ENCODE assay signal across 16 mouse cellular contexts in genomic region chr2:139298541-139299152, GRCm38 (mm10).
DNase-seq lines count a peak whose midpoint lies in the region; ATAC-seq lines count a peak whose summit lies in the region.
"Had no signal": no experiment of that assay in that cellular context is flagged by ENCODE, and none has a peak within 500 bp of the region (broad histone marks: within the 10 kb centered on the region; RNA-seq: fewer than 3 reads in every experiment).

No protein-coding gene starts in this region.

- no peaks in the 10 kb centered on the region for H3K36me3 ChIP-seq in hindbrain, embryonic 10.5 days
- H3K36me3 ChIP-seq in hindbrain, embryonic 16.5 days (ENCODE audit: control insufficient read depth, insufficient read depth, low read length), result no peaks in the 10 kb centered on the region
- no peaks in the 10 kb centered on the region for H3K36me3 ChIP-seq in neural tube, embryonic 11.5 days (ENCODE audit: control insufficient read depth, insufficient read depth, low read length)
- H3K36me3 ChIP-seq in embryonic facial prominence, embryonic 10.5 days (replicated peaks), result no peaks in the 10 kb centered on the region
- H3K36me3 ChIP-seq: forebrain, embryonic 15.5 days; heart, embryonic 10.5 days; limb, embryonic 15.5 days; midbrain, embryonic 12.5 days had no signal

- H3K4me3 ChIP-seq in hindbrain, embryonic 10.5 days, result no peak overlapping the region
- no peak overlapping the region for H3K4me3 ChIP-seq in hindbrain, embryonic 16.5 days (ENCODE audit: low read length)
- no peak overlapping the region for H3K4me3 ChIP-seq in neural tube, embryonic 11.5 days (ENCODE audit: low read depth, low read length)
- no peak overlapping the region for H3K4me3 ChIP-seq in embryonic facial prominence, embryonic 10.5 days
- H3K4me3 ChIP-seq: forebrain, embryonic 15.5 days; heart, embryonic 10.5 days; limb, embryonic 15.5 days; midbrain, embryonic 12.5 days had no signal

- WGBS in hindbrain, embryonic 10.5 days, result 65% methylated on average over 6 of the region's 6 CpGs
- WGBS in hindbrain, embryonic 16.5 days, result 60% methylated on average over 6 of the region's 6 CpGs
- WGBS in neural tube, embryonic 11.5 days, result 66% methylated on average over 6 of the region's 6 CpGs
- 66% methylated on average over 6 of the region's 6 CpGs for WGBS in embryonic facial prominence, embryonic 10.5 days

- no peak overlapping the region for H3K4me2 ChIP-seq in hindbrain, embryonic 16.5 days (ENCODE audit: low read length)
- no peak overlapping the region for H3K4me2 ChIP-seq in neural tube, embryonic 11.5 days (ENCODE audit: low read depth)
- H3K4me2 ChIP-seq: forebrain, embryonic 15.5 days; limb, embryonic 15.5 days; midbrain, embryonic 12.5 days had no signal

- no peaks in the 10 kb centered on the region for H3K4me1 ChIP-seq in hindbrain, embryonic 10.5 days (replicated peaks)
- no peaks in the 10 kb centered on the region for H3K4me1 ChIP-seq in hindbrain, embryonic 16.5 days (ENCODE audit: control insufficient read depth, insufficient read depth, low read depth, low read length)
- no peaks in the 10 kb centered on the region for H3K4me1 ChIP-seq in neural tube, embryonic 11.5 days (ENCODE audit: control insufficient read depth, insufficient read depth, low read length)
- H3K4me1 ChIP-seq in embryonic facial prominence, embryonic 10.5 days, result no peaks in the 10 kb centered on the region
- H3K4me1 ChIP-seq: forebrain, embryonic 15.5 days; heart, embryonic 10.5 days; limb, embryonic 15.5 days; midbrain, embryonic 12.5 days had no signal

- H3K9ac ChIP-seq in hindbrain, embryonic 16.5 days (ENCODE audit: low read depth, low read length), result no peak overlapping the region
- H3K9ac ChIP-seq in neural tube, embryonic 11.5 days (ENCODE audit: low read length), result no peak overlapping the region
- H3K9ac ChIP-seq: forebrain, embryonic 15.5 days; limb, embryonic 15.5 days; midbrain, embryonic 12.5 days had no signal

- no peaks in the 10 kb centered on the region for H3K9me3 ChIP-seq in hindbrain, embryonic 10.5 days
- no peaks in the 10 kb centered on the region for H3K9me3 ChIP-seq in hindbrain, embryonic 16.5 days (ENCODE audit: control insufficient read depth, low read length)
- no peaks in the 10 kb centered on the region for H3K9me3 ChIP-seq in neural tube, embryonic 11.5 days (ENCODE audit: control insufficient read depth, low read length)
- no peaks in the 10 kb centered on the region for H3K9me3 ChIP-seq in embryonic facial prominence, embryonic 10.5 days
- H3K9me3 ChIP-seq: forebrain, embryonic 15.5 days; heart, embryonic 10.5 days; limb, embryonic 15.5 days; midbrain, embryonic 12.5 days had no signal

- ATAC-seq in hindbrain, embryonic 16.5 days, result no peak
- ATAC-seq in neural tube, embryonic 11.5 days (ENCODE audit: insufficient read depth, low FRiP score, low TSS enrichment), result no peak
- ATAC-seq: forebrain, embryonic 15.5 days had no signal

- peak; percentile 6 for DNase-seq in hindbrain, embryonic 10.5 days (ENCODE audit: low spot score)
- peak; percentile 18 for DNase-seq in neural tube, embryonic 11.5 days (ENCODE audit: low spot score)
- no peak for DNase-seq in neural tube, embryonic 10.5 days (ENCODE audit: extremely low spot score, low spot score)
- peak; percentile 54 for DNase-seq in embryonic facial prominence, embryonic 10.5 days (ENCODE audit: low spot score)
- DNase-seq in telencephalon, adult 2 months (ENCODE audit: low read depth, low spot score), result peak; percentile 35
- DNase-seq in right cerebral cortex, postnatal 25 days, result no peak
- no peak for DNase-seq in gastrocnemius, adult 8-10 months (ENCODE audit: low spot score in 2 of 2)
- DNase-seq: adrenal gland, adult 8-10 months; cerebellum, postnatal 25 days; thymus, adult 2 months had no signal

- H3K27ac ChIP-seq in hindbrain, embryonic 10.5 days, result no peak overlapping the region
- no peak overlapping the region for H3K27ac ChIP-seq in hindbrain, embryonic 16.5 days (ENCODE audit: low read depth, low read length)
- no peak overlapping the region for H3K27ac ChIP-seq in neural tube, embryonic 11.5 days (ENCODE audit: low read depth, low read length)
- no peak overlapping the region for H3K27ac ChIP-seq in embryonic facial prominence, embryonic 10.5 days (replicated peaks)
- H3K27ac ChIP-seq: forebrain, embryonic 15.5 days; heart, embryonic 10.5 days; limb, embryonic 15.5 days; midbrain, embryonic 12.5 days had no signal

- no peaks in the 10 kb centered on the region for H3K27me3 ChIP-seq in hindbrain, embryonic 10.5 days (ENCODE audit: insufficient read depth, poor library complexity, severe bottlenecking)
- no peaks in the 10 kb centered on the region for H3K27me3 ChIP-seq in hindbrain, embryonic 16.5 days (replicated peaks; ENCODE audit: control insufficient read depth, insufficient read depth, low read length)
- H3K27me3 ChIP-seq in neural tube, embryonic 11.5 days (ENCODE audit: control insufficient read depth, insufficient read depth, low read length), result no peaks in the 10 kb centered on the region
- H3K27me3 ChIP-seq in embryonic facial prominence, embryonic 10.5 days (replicated peaks; ENCODE audit: low read depth, poor library complexity, severe bottlenecking), result no peaks in the 10 kb centered on the region
- H3K27me3 ChIP-seq: CH12.LX; forebrain, embryonic 15.5 days; limb, embryonic 15.5 days; midbrain, embryonic 12.5 days had no signal

Comparison
In these comparisons a context has a peak if more than half of its experiments do, and no peak if none do; other contexts are left out.
1. DNase-seq: peak in hindbrain, embryonic 10.5 days (single experiment), neural tube, embryonic 11.5 days (single experiment), embryonic facial prominence, embryonic 10.5 days (single experiment) and telencephalon, adult 2 months (single experiment); none in neural tube, embryonic 10.5 days (single experiment), right cerebral cortex, postnatal 25 days (single experiment) and gastrocnemius, adult 8-10 months (0 of 2).